Mouse (Mus musculus) embryo, embryonic 9.5 days (tissue): ENCODE measurements around the gene Sel1l.

Source experiments
- DNase-seq: peaks from one replicate; pipeline ENCODE4 v3.0.0-alpha.2; 2017; ENCODE audit errors: extremely low spot score

Sel1l gene

GRCm38 (mm10) chr12:91849045-91849467 lies at the start of gene Sel1l:
TSS of gene Sel1l (minus strand) at chr12:91849157.
- DNase-seq = peak; percentile 98

- no peak for DNase-seq
These were observed 43.9 kb upstream of the Sel1l start for GRCm38 (mm10) chr12:91892622-91893560.

GRCm38 (mm10) chr12:91880431-91880830 lies 31.5 kb upstream of the Sel1l start:
- DNase-seq = no peak

- no peak for DNase-seq
These were observed 29.9 kb upstream of the Sel1l start for GRCm38 (mm10) chr12:91878912-91879250.

GRCm38 (mm10) chr12:91878056-91878911 lies 29.3 kb upstream of the Sel1l start:
- DNase-seq = no peak

- DNase-seq = peak; percentile 33
These were observed 28.7 kb upstream of the Sel1l start for GRCm38 (mm10) chr12:91877646-91878045.

- no peak for DNase-seq
These were observed 21.7 kb upstream of the Sel1l start for GRCm38 (mm10) chr12:91870671-91871070.

GRCm38 (mm10) chr12:91869352-91869751 lies 20.4 kb upstream of the Sel1l start:
- DNase-seq = no peak

GRCm38 (mm10) chr12:91854330-91854729 lies 5.4 kb upstream of the Sel1l start:
- DNase-seq = no peak

- no peak for DNase-seq
These were observed 438 bp downstream of the Sel1l start for GRCm38 (mm10) chr12:91848394-91849044.

- DNase-seq = no peak
These were observed 2.9 kb downstream of the Sel1l start for GRCm38 (mm10) chr12:91846038-91846437.

- DNase-seq = no peak
These were observed 3.6 kb downstream of the Sel1l start for GRCm38 (mm10) chr12:91845393-91845792.

GRCm38 (mm10) chr12:91844542-91844941 lies 4.4 kb downstream of the Sel1l start:
- DNase-seq = no peak

- no peak for DNase-seq
These were observed 5.1 kb downstream of the Sel1l start for GRCm38 (mm10) chr12:91843888-91844287.

GRCm38 (mm10) chr12:91841714-91842113 lies 7.2 kb downstream of the Sel1l start:
- no peak for DNase-seq

GRCm38 (mm10) chr12:91838261-91838660 lies 10.7 kb downstream of the Sel1l start:
- DNase-seq = no peak

GRCm38 (mm10) chr12:91837401-91838065 lies 11.4 kb downstream of the Sel1l start:
- no peak for DNase-seq

GRCm38 (mm10) chr12:91833939-91834333 lies 15.0 kb downstream of the Sel1l start:
- no peak for DNase-seq

GRCm38 (mm10) chr12:91833237-91833938 lies 15.6 kb downstream of the Sel1l start:
- DNase-seq = no peak

GRCm38 (mm10) chr12:91831410-91831809 lies 17.5 kb downstream of the Sel1l start:
- no peak for DNase-seq

- no peak for DNase-seq
These were observed 28.5 kb downstream of the Sel1l start for GRCm38 (mm10) chr12:91820461-91820860.
